Comparison of ENCODE assay signal across 8 mouse cellular contexts in the genomic region with DNA sequence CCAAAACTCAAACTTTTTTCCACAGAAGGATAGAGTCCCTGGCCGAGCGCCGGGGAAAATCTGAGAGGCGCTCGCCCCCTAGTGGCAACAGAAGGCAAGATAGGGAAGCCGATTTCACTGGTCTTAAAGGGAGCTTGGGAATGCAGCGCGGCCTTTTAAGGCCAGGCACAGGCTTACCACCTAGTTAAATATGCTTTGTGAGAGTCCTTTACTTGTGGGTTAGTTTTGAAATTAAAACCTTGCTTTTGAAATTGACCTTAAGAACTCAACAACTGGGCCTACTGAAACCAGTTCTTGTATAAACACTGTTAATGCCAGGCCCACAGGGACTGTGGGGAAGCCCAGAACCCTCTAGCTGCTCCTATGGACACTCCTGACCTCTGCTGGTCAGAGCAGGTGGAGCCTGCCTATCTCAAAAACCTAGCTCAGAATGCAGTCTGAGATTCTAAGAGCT. TPM values are rescaled to one million over a fixed set of nuclear protein-coding genes. Genes with fewer than 3 reads are reported as not detected.
DNase-seq lines count a peak whose midpoint lies in the region; ATAC-seq and TF ChIP-seq lines count a peak whose summit lies in the region.

No protein-coding gene starts in this region.

- H3K9ac ChIP-seq in hindbrain, embryonic 12.5 days, result no peak overlapping the region

- peak; percentile 98 for ATAC-seq in Patski
- ATAC-seq in hindbrain, embryonic 12.5 days (ENCODE audit: low FRiP score), result peak; percentile 98

- H3K4me3 ChIP-seq in hindbrain, embryonic 12.5 days, result no peak overlapping the region

- H3K27me3 ChIP-seq in Patski, result no peaks in the 10 kb centered on the region
- H3K27me3 ChIP-seq in hindbrain, embryonic 12.5 days, result no peaks in the 10 kb centered on the region

- no peaks in the 10 kb centered on the region for H3K9me3 ChIP-seq in hindbrain, embryonic 12.5 days (replicated peaks)

- TF ChIP-seq CTCF in Patski (IDR thresholded peaks at IDR 0.05), result peak; percentile 95

- peak; percentile 62 for DNase-seq in Patski (ENCODE audit: low read depth, low spot score)
- DNase-seq in cerebellum, postnatal 10 days, result peak; percentile 87 to 91
- DNase-seq in frontal cortex, postnatal 10 days (ENCODE audit: low spot score in 2 of 2), result peak; percentile 23 to 71
- peak; percentile 80 to 87 for DNase-seq in layer of hippocampus, postnatal 10 days (ENCODE audit: low spot score in 2 of 2)
- peak; percentile 87 for DNase-seq in lung, postnatal 10 days
- peak; percentile 75 for DNase-seq in ovary, postnatal 36 days (ENCODE audit: low spot score)
- DNase-seq in thymus, postnatal 14 days, result peak; percentile 83

- H3K4me1 ChIP-seq in hindbrain, embryonic 12.5 days, result no peaks in the 10 kb centered on the region

- CTCF ChIA-PET in Patski (lab: Charles Lee), result interaction anchor here (0.8 to 2.8 kb wide), 37 partner anchors 8 to 681 kb away, joined by 3 to 52 read pairs (median 4); a partner anchor contains a TSS

- H3K27ac ChIP-seq in hindbrain, embryonic 12.5 days, result no peak overlapping the region

- 1% methylated on average over 8 of the region's 8 CpGs for WGBS in hindbrain, embryonic 12.5 days

- POLR2A ChIA-PET in Patski (lab: Charles Lee), result interaction anchor here (0.6 kb wide), 1 partner anchor 46 kb away, joined by 3 read pairs; no protein-coding TSS in a partner anchor

- H3K36me3 ChIP-seq in hindbrain, embryonic 12.5 days, result no peaks in the 10 kb centered on the region

- in situ Hi-C loops in Patski (cut with MboI; ENCODE audit: low pct_unique_long_range_greater_than_20kb), result loop anchor here (5.0 to 25.0 kb wide), 2 partner anchors 231 to 326 kb away; a partner anchor contains a TSS

- peak overlapping the region; percentile 36 for H3K4me2 ChIP-seq in hindbrain, embryonic 12.5 days (replicated peaks)

RNA-seq across cellular contexts. Expression of a gene that starts 20.2 kb away (rescaled TPM):
- 13.4 TPM for polyA plus RNA-seq in Patski (2021)
- 41.0 and 41.1 TPM in 2 replicates for polyA plus RNA-seq in hindbrain, embryonic 12.5 days (2016; fragmentation: Nextera tagmentation; extraction: Ambion mirVana)
- 1 to 10 TPM; 2.1 to 2.9 TPM for total RNA-seq in layer of hippocampus, postnatal 10 days (2021)
